10 mouse cellular contexts compared by ENCODE assay signal in the genomic region with DNA sequence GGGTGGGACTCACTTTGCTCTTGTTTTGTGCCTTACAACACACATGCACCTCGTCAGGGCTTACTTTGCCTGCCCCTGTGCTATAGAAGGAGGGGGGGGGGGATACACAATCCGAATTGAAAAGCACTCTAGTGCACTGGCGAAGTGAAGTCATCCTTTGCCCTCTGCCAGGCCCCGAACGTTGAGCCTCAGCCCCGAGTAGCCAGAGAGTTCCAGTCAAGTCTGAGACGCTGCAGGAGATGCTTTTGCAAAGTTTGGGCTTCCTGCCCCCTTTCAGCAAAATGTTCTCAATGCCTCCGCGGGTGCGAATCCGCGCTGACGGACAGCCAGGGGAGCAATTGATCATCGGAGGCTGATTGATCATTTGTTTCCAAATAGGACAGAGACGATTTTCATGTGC. TPM values are rescaled to one million over a fixed set of nuclear protein-coding genes. Genes with fewer than 3 reads are reported as not detected.
DNase-seq lines count a peak whose midpoint lies in the region; ATAC-seq and TF ChIP-seq lines count a peak whose summit lies in the region.
"Had no signal": no experiment of that assay in that cellular context is flagged by ENCODE, and none has a peak within 500 bp of the region (broad histone marks: within the 10 kb centered on the region; RNA-seq: fewer than 3 reads in every experiment).

No protein-coding gene starts in this region.

- no peak overlapping the region for H3K27ac ChIP-seq in lung, postnatal 0 days (ENCODE audit: low read length)
- peak overlapping the region; percentile 97 for H3K27ac ChIP-seq in hindbrain, embryonic 10.5 days
- H3K27ac ChIP-seq in midbrain, embryonic 14.5 days (replicated peaks; ENCODE audit: low read depth, low read length) = peak overlapping the region; percentile 93

- peak overlapping the region; percentile 32 for H3K4me3 ChIP-seq in lung, postnatal 0 days (ENCODE audit: low read depth, low read length)
- peak overlapping the region; percentile 83 for H3K4me3 ChIP-seq in hindbrain, embryonic 10.5 days
- peak overlapping the region; percentile 85 for H3K4me3 ChIP-seq in midbrain, embryonic 14.5 days (replicated peaks; ENCODE audit: low read depth, low read length)
- H3K4me3 ChIP-seq: erythroblast, embryonic 14.5 days had no signal

- peaks cover 6% of the 10 kb centered on the region for H3K4me1 ChIP-seq in lung, postnatal 0 days (ENCODE audit: insufficient read depth, low read depth, low read length)
- H3K4me1 ChIP-seq in hindbrain, embryonic 10.5 days (replicated peaks) = peaks cover 52% of the 10 kb centered on the region
- peaks cover 33% of the 10 kb centered on the region for H3K4me1 ChIP-seq in midbrain, embryonic 14.5 days (ENCODE audit: control insufficient read depth, insufficient read depth, low read length)

- WGBS in lung, postnatal 0 days = under 1% methylated on average over 15 of the region's 15 CpGs
- under 1% methylated on average over 15 of the region's 15 CpGs for WGBS in hindbrain, embryonic 10.5 days
- WGBS in midbrain, embryonic 14.5 days = under 1% methylated on average over 15 of the region's 15 CpGs

- peak overlapping the region; percentile 58 for H3K4me2 ChIP-seq in lung, postnatal 0 days (replicated peaks; ENCODE audit: low read depth, low read length)
- H3K4me2 ChIP-seq in midbrain, embryonic 14.5 days (ENCODE audit: low read length) = peak overlapping the region; percentile 76

- H3K27me3 ChIP-seq in lung, postnatal 0 days (replicated peaks; ENCODE audit: insufficient read depth, low read length) = peaks cover 61% of the 10 kb centered on the region
- peaks cover 46% of the 10 kb centered on the region for H3K27me3 ChIP-seq in hindbrain, embryonic 10.5 days (ENCODE audit: insufficient read depth, poor library complexity, severe bottlenecking)
- peaks cover 6% of the 10 kb centered on the region; the same call in 1 of the 2 replicates for H3K27me3 ChIP-seq in midbrain, embryonic 14.5 days (ENCODE audit: control insufficient read depth, insufficient read depth, low read length)

- H3K36me3 ChIP-seq in lung, postnatal 0 days (ENCODE audit: insufficient read depth, low read length) = no peaks in the 10 kb centered on the region
- H3K36me3 ChIP-seq in hindbrain, embryonic 10.5 days = no peaks in the 10 kb centered on the region
- H3K36me3 ChIP-seq in midbrain, embryonic 14.5 days (ENCODE audit: control insufficient read depth, insufficient read depth, low read length) = no peaks in the 10 kb centered on the region

- ATAC-seq in lung, postnatal 0 days = no peak
- ATAC-seq in midbrain, embryonic 14.5 days (ENCODE audit: low FRiP score, low TSS enrichment) = no peak

- no peaks in the 10 kb centered on the region for H3K9me3 ChIP-seq in lung, postnatal 0 days (ENCODE audit: low read length)
- no peaks in the 10 kb centered on the region for H3K9me3 ChIP-seq in hindbrain, embryonic 10.5 days
- H3K9me3 ChIP-seq in midbrain, embryonic 14.5 days (ENCODE audit: control insufficient read depth, low read length) = no peaks in the 10 kb centered on the region

- TF ChIP-seq CTCF in lung, postnatal 0 days (IDR thresholded peaks at IDR 0.05) = no peak

- peak; percentile 14 for DNase-seq in adrenal gland, postnatal 10 days
- DNase-seq in adrenal gland, adult 18-20 months (ENCODE audit: low spot score in 2 of 2) = no peak
- no peak for DNase-seq in lung, postnatal 0 days (ENCODE audit: low spot score)
- DNase-seq in lung, adult 18-20 months = no peak
- DNase-seq in hindbrain, embryonic 10.5 days (ENCODE audit: low spot score) = peak; percentile 70
- peak; percentile 65 for DNase-seq in midbrain, embryonic 14.5 days
- no peak for DNase-seq in spleen, postnatal 10 days (ENCODE audit: low spot score in 2 of 2)
- DNase-seq in thymus, postnatal 10 days (ENCODE audit: low spot score in 2 of 2) = no peak

- TF ChIP-seq EP300 in lung, postnatal 0 days (IDR thresholded peaks at IDR 0.05) = no peak

- H3K9ac ChIP-seq in lung, postnatal 0 days (replicated peaks; ENCODE audit: low read depth) = no peak overlapping the region
- H3K9ac ChIP-seq in midbrain, embryonic 14.5 days (replicated peaks; ENCODE audit: low read length) = peak overlapping the region; percentile 88

RNA-seq across cellular contexts. Expression of gene Npas3, which starts 0.3 kb away (rescaled TPM):
- total RNA-seq in adrenal gland, postnatal 10 days (2021) = 1 to 10 TPM; 2.4 to 3.5 TPM
- 1 to 10 TPM; 1.1 to 2.1 TPM for total RNA-seq in adrenal gland, adult 18-20 months (2021)
- 0.15 and 0.17 TPM in 2 replicates for polyA plus RNA-seq in lung, postnatal 0 days (2015; fragmentation: Nextera tagmentation; extraction: Ambion mirVana)
- 6.6 and 12.2 TPM in 2 replicates for polyA plus RNA-seq in hindbrain, embryonic 10.5 days (2016; fragmentation: Nextera tagmentation; extraction: Ambion mirVana)
- 34.0 and 39.8 TPM in 2 replicates for polyA plus RNA-seq in midbrain, embryonic 14.5 days (2014; fragmentation: Nextera tagmentation; extraction: Ambion mirVana)
- total RNA-seq: neutrophil, adult 5-6 weeks had no signal
- polyA plus RNA-seq: erythroblast, embryonic 14.5 days had no signal

Comparison
In these comparisons a context has a peak if more than half of its experiments do, and no peak if none do; other contexts are left out.
1. DNase-seq: peak in adrenal gland, postnatal 10 days (single experiment), hindbrain, embryonic 10.5 days (single experiment) and midbrain, embryonic 14.5 days (single experiment); none in adrenal gland, adult 18-20 months (0 of 2), lung, postnatal 0 days (single experiment), lung, adult 18-20 months (0 of 2), spleen, postnatal 10 days (0 of 2) and thymus, postnatal 10 days (0 of 2).
2. H3K4me3 ChIP-seq: peak in every context shown above with its lines; median percentile 85 in midbrain, embryonic 14.5 days; 83 in hindbrain, embryonic 10.5 days; 32 in lung, postnatal 0 days.